Mouse (Mus musculus): ENCODE data around the gene Helt. TPM values are rescaled to one million over a fixed set of nuclear protein-coding genes. Genes with fewer than 3 reads are reported as not detected.
A peak's percentile ranks its signal among the peaks of the same experiment; 100 is the strongest.

The Helt gene
- total and polyA plus RNA-seq, 3 experiments, result not detected

DNA sequence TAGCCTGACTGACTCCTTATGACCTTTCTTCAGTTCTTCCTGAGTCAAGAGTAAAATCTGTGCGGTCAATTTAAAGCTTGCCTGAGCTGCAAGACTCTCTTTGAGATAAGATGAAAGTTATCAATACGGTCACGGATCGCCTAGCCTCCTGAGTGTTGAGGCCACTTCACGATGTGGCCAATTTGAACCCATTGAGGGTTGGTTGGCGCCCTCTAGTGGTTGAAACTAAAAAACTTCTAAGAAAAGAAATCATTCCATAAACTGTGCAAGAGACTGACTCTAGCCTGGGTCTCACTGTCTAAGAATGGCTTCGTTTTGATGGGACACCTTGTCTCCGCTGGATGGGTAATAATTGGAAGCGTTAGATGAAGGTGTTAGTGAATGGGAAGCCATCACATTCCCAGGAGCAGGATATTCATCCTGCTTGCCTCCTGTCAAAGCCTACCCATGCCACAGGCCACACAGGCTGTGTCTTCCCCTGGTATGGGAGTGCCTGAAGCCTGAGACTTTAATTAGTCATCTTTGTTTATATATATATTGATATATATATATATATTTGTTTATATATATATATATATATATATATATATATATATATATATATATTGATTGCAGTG lies 11.4 kb upstream of the Helt start:
- in situ Hi-C loops (cut with MboI; ENCODE audit: low pct_ligation_motif_present, low pct_unique_long_range_greater_than_20kb, low sequenced_read_pairs), result no loop called here

DNA sequence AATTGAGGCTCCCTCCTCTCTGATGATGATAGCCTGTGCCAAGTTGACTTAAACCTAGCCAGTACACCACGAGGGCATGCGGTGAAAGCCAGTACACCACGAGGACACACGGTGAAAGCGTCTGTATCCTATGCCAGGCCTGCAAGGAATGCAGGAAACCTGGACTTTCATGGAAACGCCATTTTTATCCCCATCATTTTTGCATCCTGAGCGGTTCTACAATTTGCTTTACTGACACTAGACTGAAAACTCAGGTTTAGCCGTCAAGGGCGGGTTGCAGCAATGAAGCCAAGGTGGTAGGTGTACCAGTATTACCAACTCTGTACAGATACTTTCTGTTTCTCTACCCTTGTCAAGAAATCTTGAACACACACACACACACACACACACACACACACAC lies 7.7 kb upstream of the Helt start:
- Histone ChIP-seq H3K4me1 (ENCODE audit: control insufficient read depth in 1 of 2, insufficient read depth in 2 of 2) (no peaks in the 10 kb centered on the region), H3K27ac (ENCODE audit: insufficient read depth, low read depth) (no peak overlapping the region), H3K4me3 (replicated peaks in 1 of 3; ENCODE audit: low read depth in 2 of 3, low read length in 2 of 3, poor library complexity in 1 of 3) (no peak overlapping the region), H3K9me3 (replicated peaks; ENCODE audit: low read length) (no peaks in the 10 kb centered on the region), H3K27me3 (replicated peaks) (no peaks in the 10 kb centered on the region), H3K36me3 (replicated peaks in 1 of 2; ENCODE audit: control insufficient read depth in 1 of 2, insufficient read depth in 1 of 2, low read length in 1 of 2) (no peaks in the 10 kb centered on the region), H3K4me2 (ENCODE audit: insufficient read depth, low read depth, poor library complexity, severe bottlenecking) (no peak overlapping the region), H3K9ac (ENCODE audit: insufficient read depth, low read depth) (no peak overlapping the region), H3K79me2 (replicated peaks; ENCODE audit: control insufficient read depth, extremely low read depth, insufficient read depth, poor library complexity, severe bottlenecking) (no peaks in the 10 kb centered on the region)
- in situ Hi-C loops (cut with MboI; ENCODE audit: low pct_ligation_motif_present, low pct_unique_long_range_greater_than_20kb, low sequenced_read_pairs), result no loop called here
- dilution Hi-C loops (cut with MboI; ENCODE audit: extremely low pct_ligation_motif_present, extremely low pct_unique_long_range_greater_than_20kb, low sequenced_read_pairs), result no loop called here
- no peak for TF ChIP-seq SIN3A (IDR thresholded peaks at IDR 0.05; ENCODE audit: low read length)
- no peak for DNase-seq (ENCODE audit: extremely low read depth)

More for the DNA sequence above, 11.4 kb upstream of the Helt start:
- Histone ChIP-seq H3K27ac (ENCODE audit: insufficient read depth, low read depth) (no peak overlapping the region), H3K79me2 (replicated peaks; ENCODE audit: control insufficient read depth, extremely low read depth, insufficient read depth, poor library complexity, severe bottlenecking) (no peaks in the 10 kb centered on the region), H3K4me2 (ENCODE audit: insufficient read depth, low read depth, poor library complexity, severe bottlenecking) (peak overlapping the region; percentile 70), H3K27me3 (replicated peaks) (no peaks in the 10 kb centered on the region), H3K4me1 (ENCODE audit: control insufficient read depth in 1 of 2, insufficient read depth in 2 of 2) (no peaks in the 10 kb centered on the region), H3K36me3 (replicated peaks in 1 of 2; ENCODE audit: control insufficient read depth in 1 of 2, insufficient read depth in 1 of 2, low read length in 1 of 2) (no peaks in the 10 kb centered on the region), H3K9ac (ENCODE audit: insufficient read depth, low read depth) (no peak overlapping the region), H3K4me3 (replicated peaks in 1 of 3; ENCODE audit: low read depth in 2 of 3, low read length in 2 of 3, poor library complexity in 1 of 3) (no peak overlapping the region), H3K9me3 (replicated peaks; ENCODE audit: low read length) (no peaks in the 10 kb centered on the region)
- DNase-seq (ENCODE audit: extremely low read depth), result peak; percentile 67
- dilution Hi-C loops (cut with MboI; ENCODE audit: extremely low pct_ligation_motif_present, extremely low pct_unique_long_range_greater_than_20kb, low sequenced_read_pairs), result no loop called here
- TF ChIP-seq NELFE (IDR thresholded peaks at IDR 0.05; ENCODE audit: low read depth, low read length), result no peak
- TF ChIP-seq PAX5 (IDR thresholded peaks at IDR 0.05; ENCODE audit: low read length), result no peak
- TF ChIP-seq ZC3H11A (IDR thresholded peaks at IDR 0.05; ENCODE audit: low read depth, low read length), result no peak
- no peak for TF ChIP-seq TCF12 (IDR thresholded peaks at IDR 0.05; ENCODE audit: low read depth, low read length)
- TF ChIP-seq EP300 (IDR thresholded peaks at IDR 0.05; ENCODE audit: low read length), result no peak
- no peak for TF ChIP-seq ZMIZ1 (IDR thresholded peaks at IDR 0.05; ENCODE audit: low read depth, low read length)
- no peak for TF ChIP-seq MEF2A (IDR thresholded peaks at IDR 0.05; ENCODE audit: borderline replicate concordance, low read depth, low read length)
- no peak for TF ChIP-seq MAFK (IDR thresholded peaks at IDR 0.05; ENCODE audit: insufficient replicate concordance, low read length)
- no peak for TF ChIP-seq ZNF384 (IDR thresholded peaks at IDR 0.05; ENCODE audit: low read depth, low read length)
- TF ChIP-seq MXI1 (IDR thresholded peaks at IDR 0.05; ENCODE audit: low read depth, low read length), result no peak
- TF ChIP-seq RAD21 (IDR thresholded peaks at IDR 0.05; ENCODE audit: low read depth, low read length), result peak; percentile 71
- TF ChIP-seq IRF4 (IDR thresholded peaks at IDR 0.05; ENCODE audit: low read depth, low read length), result no peak
- no peak for TF ChIP-seq ZKSCAN1 (IDR thresholded peaks at IDR 0.05; ENCODE audit: borderline replicate concordance, low read depth, low read length)
- no peak for TF ChIP-seq SIN3A (IDR thresholded peaks at IDR 0.05; ENCODE audit: low read length)
- TF ChIP-seq CTCF (conservative IDR thresholded peaks at IDR 0.05 in 1 of 2, IDR thresholded peaks at IDR 0.05 in 1 of 2; ENCODE audit: low read depth in 2 of 2, low read length in 2 of 2), result peak; percentile 67 to 82
- no peak for TF ChIP-seq ETS1 (conservative IDR thresholded peaks at IDR 0.05; ENCODE audit: low read depth, low read length)
- 0 out of 2 replicates have a peak, but pooled peaks have one; percentile 7 for TF ChIP-seq BHLHE40 (IDR thresholded peaks at IDR 0.05; ENCODE audit: low read depth, low read length)
- TF ChIP-seq CHD2 (IDR thresholded peaks at IDR 0.05; ENCODE audit: low read length), result no peak
- TF ChIP-seq CHD1 (IDR thresholded peaks at IDR 0.05; ENCODE audit: low read depth, low read length), result no peak
- TF ChIP-seq POLR2A (IDR thresholded peaks at IDR 0.05; ENCODE audit: low read depth, low read length), result no peak
- no peak for TF ChIP-seq MAX (IDR thresholded peaks at IDR 0.05; ENCODE audit: low read length)
- TF ChIP-seq JUND (conservative IDR thresholded peaks at IDR 0.05; ENCODE audit: low read depth, low read length), result no peak
- TF ChIP-seq SMC3 (IDR thresholded peaks at IDR 0.05; ENCODE audit: low read depth, low read length), result peak; percentile 80

Data from CH12.LX (cell line).